Mouse (Mus musculus): ENCODE results near the gene Ghrhr.

Gene Ghrhr

GRCm38 (mm10) chr6:55396622-55397041 is 20.5 kb downstream of the Ghrhr start:
- no peak for DNase-seq (ENCODE audit: low spot score)

GRCm38 (mm10) chr6:55398869-55399628 is 23.0 kb downstream of the Ghrhr start:
- no peak for DNase-seq (ENCODE audit: low spot score)

GRCm38 (mm10) chr6:55399910-55400309 is 23.8 kb downstream of the Ghrhr start:
- DNase-seq (ENCODE audit: low spot score) = no peak

GRCm38 (mm10) chr6:55402041-55402776 is 26.1 kb downstream of the Ghrhr start:
- DNase-seq (ENCODE audit: low spot score) = peak; percentile 52

GRCm38 (mm10) chr6:55403411-55404309 is 27.6 kb downstream of the Ghrhr start:
- DNase-seq (ENCODE audit: low spot score) = peak; percentile 58

GRCm38 (mm10) chr6:55404421-55404990 is 28.4 kb downstream of the Ghrhr start:
- no peak for DNase-seq (ENCODE audit: low spot score)

GRCm38 (mm10) chr6:55407345-55407744 is 31.2 kb downstream of the Ghrhr start:
- no peak for DNase-seq (ENCODE audit: low spot score)

GRCm38 (mm10) chr6:55410119-55410775 is 34.2 kb downstream of the Ghrhr start:
- no peak for DNase-seq (ENCODE audit: low spot score)

GRCm38 (mm10) chr6:55410977-55411376 is 34.9 kb downstream of the Ghrhr start:
- no peak for DNase-seq (ENCODE audit: low spot score)

GRCm38 (mm10) chr6:55416202-55416601 is 40.1 kb downstream of the Ghrhr start:
- no peak for DNase-seq (ENCODE audit: low spot score)

- DNase-seq (ENCODE audit: low spot score) = no peak
Measured at GRCm38 (mm10) chr6:55418746-55419410, 42.8 kb downstream of the Ghrhr start.

- DNase-seq (ENCODE audit: low spot score) = no peak
Measured at GRCm38 (mm10) chr6:55420411-55420810, 44.3 kb downstream of the Ghrhr start.

- DNase-seq (ENCODE audit: low spot score) = no peak
Measured at GRCm38 (mm10) chr6:55420869-55421361, 44.8 kb downstream of the Ghrhr start.

- DNase-seq (ENCODE audit: low spot score) = no peak
Measured at GRCm38 (mm10) chr6:55432121-55432520, 56.0 kb downstream of the Ghrhr start.

GRCm38 (mm10) chr6:55434360-55434759 is 58.3 kb downstream of the Ghrhr start:
- DNase-seq (ENCODE audit: low spot score) = no peak

- DNase-seq (ENCODE audit: low spot score) = no peak
Measured at GRCm38 (mm10) chr6:55435266-55436159, 59.4 kb downstream of the Ghrhr start.

GRCm38 (mm10) chr6:55437919-55438318 is 61.8 kb downstream of the Ghrhr start:
- no peak for DNase-seq (ENCODE audit: low spot score)

Data from testis, postnatal 14 days (tissue).